Mouse (Mus musculus) adrenal gland, adult 8-10 months (tissue): ENCODE data around the gene BC049352. TPM values are rescaled to one million over a fixed set of nuclear protein-coding genes. Genes with fewer than 3 reads are reported as not detected.

Source experiments
- DNase-seq: peaks from one replicate; pipeline ENCODE4 v3.0.0; 2022
- total RNA-seq, 4 experiments: library from RNA; stranded (reverse); gene quantifications; 2 replicates each; pipeline ENCODE4 v1.2.4; 2022

BC049352 gene
- total RNA-seq, 4 experiments from 2014 or later: 0.65 to 0.68 (median 0.67) TPM; not detected in 1

DNA sequence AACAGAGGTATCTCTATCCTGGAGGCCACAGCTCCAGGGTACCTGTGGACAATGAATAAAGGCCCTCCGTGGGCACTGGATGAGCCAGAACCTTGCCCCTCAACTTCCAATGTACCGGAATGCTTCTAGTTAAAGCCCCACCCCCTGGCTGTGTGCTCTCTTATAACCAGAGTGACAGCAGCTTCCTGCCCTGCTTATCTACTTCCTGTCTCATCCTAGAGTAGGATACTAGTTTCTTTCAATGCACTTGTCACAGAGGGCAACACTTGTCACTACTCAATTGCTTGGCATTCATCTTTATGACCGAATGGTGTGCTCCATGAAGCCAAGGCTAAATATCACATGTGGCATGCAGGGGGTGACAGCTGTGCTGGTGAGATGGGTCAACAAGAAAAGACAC lies 69.5 kb downstream of the BC049352 start:
- DNase-seq: no peak

- DNase-seq: no peak
These were observed 70.2 kb downstream of the BC049352 start for GRCm38 (mm10) chr9:45251990-45252389.

- DNase-seq: no peak
These were observed 70.6 kb downstream of the BC049352 start for GRCm38 (mm10) chr9:45252395-45252794.

- DNase-seq: no peak
These were observed 72.2 kb downstream of the BC049352 start for GRCm38 (mm10) chr9:45254021-45254420.

DNA sequence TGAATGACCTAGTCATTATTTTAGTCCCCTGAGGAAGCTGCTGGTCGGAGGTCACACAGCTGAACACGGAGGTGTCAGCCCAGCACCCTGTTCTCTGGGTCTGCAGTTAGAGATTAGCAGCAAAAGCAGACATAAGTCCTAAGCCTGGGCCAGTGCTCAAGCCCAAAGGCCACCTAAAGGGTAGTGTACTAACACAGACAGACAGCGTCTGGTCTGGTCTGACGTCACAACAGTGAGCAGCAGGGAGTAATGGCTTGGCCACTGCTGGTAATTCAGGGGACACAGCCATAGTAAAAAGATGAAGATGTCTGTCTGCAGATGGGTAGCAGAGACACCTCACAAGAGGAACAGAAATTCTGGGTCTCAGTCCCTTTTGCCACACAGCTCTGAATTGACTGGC lies 72.8 kb downstream of the BC049352 start:
- no peak for DNase-seq

GRCm38 (mm10) chr9:45255431-45255830 lies 73.6 kb downstream of the BC049352 start:
- no peak for DNase-seq

GRCm38 (mm10) chr9:45255967-45256366 lies 74.2 kb downstream of the BC049352 start:
- no peak for DNase-seq

DNA sequence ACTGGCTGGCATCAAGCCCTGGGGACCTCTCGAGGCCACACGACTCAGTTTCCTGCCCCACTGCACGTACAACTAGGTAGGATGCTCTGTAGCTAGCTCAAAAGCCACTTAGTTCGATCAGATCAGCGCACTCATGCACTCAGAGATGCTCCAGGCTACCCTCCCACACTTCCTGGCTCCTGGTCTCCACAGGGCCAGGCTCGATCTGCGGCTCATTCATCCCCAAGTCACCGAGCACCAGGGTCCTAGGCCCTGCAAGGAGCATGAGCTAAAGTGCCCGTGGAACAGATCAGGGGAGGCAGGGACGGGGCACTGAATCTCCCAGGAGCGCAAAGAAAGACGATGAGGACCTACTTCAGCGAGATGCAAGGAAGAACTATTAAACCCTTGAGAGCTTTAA lies 77.3 kb downstream of the BC049352 start:
- DNase-seq: no peak

DNA sequence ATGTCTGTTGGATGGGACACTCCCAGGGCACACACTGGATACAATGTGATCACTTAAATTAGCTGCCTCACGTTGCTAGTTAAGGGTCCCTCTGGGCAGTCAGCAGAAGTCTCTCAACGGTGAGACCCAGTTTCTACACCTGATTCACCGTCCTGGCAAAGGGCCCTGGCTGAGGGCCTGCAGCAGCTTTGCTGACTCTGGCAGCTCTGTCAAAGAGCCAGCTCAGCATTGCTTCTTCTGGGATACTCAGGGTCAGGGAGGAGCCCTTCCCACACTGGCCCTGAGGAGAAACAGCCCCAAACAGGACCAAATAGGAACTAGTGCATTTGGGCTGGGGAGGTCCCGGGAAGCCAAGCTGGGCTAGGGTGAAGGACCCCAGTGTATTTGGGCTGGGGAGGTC lies 79.7 kb downstream of the BC049352 start:
- DNase-seq: peak; percentile 69

DNA sequence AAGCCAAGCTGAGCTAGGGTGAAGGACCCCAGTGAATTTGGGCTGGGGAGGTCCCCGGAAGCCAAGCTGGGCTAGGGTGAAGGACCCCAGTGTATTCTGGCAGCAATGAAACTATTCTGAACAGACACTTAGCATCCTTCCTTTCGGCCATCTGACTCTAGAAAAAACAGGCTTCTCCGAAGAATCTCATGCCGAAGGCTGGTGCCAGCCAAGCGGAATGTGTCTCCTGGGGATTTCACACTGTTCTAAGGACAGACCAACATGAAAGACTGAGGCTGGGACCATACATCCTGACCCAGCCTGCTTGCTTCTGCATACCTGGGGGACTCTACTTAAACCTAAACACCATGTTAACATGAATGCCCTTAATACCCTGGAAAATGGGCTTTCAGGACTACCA lies 80.1 kb downstream of the BC049352 start:
- no peak for DNase-seq

- no peak for DNase-seq
These were observed 85.3 kb downstream of the BC049352 start for GRCm38 (mm10) chr9:45267099-45267498.

- DNase-seq: no peak
These were observed 86.3 kb downstream of the BC049352 start for GRCm38 (mm10) chr9:45268079-45268478.

GRCm38 (mm10) chr9:45268597-45269325 lies 87.0 kb downstream of the BC049352 start, which contains the start of gene Il10ra:
Gene Il10ra, minus strand, starts transcription at chr9:45269149.
- peak; percentile 45 for DNase-seq

DNA sequence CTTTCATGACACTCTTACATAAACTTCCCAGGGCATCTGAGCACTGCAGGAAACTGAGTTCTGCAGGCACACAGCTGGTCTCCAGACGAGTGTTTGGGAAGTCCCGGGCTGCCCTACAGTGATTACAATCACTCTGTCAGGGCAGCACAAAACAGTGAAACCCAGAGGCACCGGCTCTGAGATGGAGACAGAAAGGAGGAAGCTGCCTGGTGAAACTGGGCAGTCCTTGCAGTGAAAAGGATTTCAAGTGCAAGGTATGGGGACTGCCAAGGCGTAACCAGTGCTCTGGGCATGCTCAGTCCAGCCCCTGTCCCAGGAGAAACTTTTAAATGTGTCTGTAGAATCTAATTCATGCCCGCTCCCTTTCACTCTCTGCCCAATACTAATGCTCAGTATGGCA lies 90.4 kb downstream of the BC049352 start:
- DNase-seq: no peak

GRCm38 (mm10) chr9:45274218-45274617 lies 92.4 kb downstream of the BC049352 start:
- DNase-seq: no peak

- DNase-seq: no peak
These were observed 92.8 kb downstream of the BC049352 start for GRCm38 (mm10) chr9:45274635-45275034.

- no peak for DNase-seq
These were observed 98.3 kb downstream of the BC049352 start for GRCm38 (mm10) chr9:45280059-45280458.

DNA sequence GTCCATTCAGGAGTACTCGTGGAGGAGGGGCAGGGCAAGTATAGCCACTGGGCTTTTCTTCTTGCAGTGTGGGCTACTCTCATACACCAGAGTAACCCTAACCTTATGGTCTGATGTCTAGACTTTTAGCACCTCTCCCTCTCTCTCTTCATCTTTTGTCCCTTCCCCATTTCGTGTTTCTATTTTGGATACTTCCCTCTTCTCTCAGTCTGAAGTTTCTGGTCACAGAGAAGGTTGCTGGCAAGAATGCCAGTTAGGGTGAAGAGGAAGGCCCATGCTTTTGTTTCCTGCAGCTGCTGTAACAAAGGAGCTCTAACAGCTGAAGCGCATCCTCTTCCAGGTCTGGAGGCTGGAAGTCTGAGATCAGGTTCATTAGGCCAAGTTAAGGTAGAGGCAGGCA lies 99.1 kb downstream of the BC049352 start:
- DNase-seq: no peak

DNA sequence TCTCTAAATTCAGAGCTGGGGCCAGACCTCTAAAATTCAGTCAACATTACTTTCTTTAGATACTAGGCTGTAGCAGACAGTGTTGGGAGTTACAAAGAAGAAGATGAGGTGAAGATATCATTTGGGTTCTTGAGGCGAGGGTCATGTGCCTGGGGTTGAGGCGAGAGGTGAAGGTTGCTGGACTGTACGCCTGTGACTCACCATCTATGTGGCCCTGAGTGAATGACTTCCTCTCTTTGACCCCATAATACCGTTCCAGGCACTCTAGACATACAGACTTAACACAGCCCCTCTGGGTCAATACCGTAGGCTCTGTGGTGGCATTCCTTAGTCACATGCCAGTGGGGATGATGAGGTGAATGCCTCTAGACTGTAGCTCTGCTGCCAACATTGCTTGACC lies 100.7 kb downstream of the BC049352 start:
- DNase-seq: no peak

- DNase-seq: no peak
These were observed 109.8 kb downstream of the BC049352 start for GRCm38 (mm10) chr9:45291481-45292168.

DNA sequence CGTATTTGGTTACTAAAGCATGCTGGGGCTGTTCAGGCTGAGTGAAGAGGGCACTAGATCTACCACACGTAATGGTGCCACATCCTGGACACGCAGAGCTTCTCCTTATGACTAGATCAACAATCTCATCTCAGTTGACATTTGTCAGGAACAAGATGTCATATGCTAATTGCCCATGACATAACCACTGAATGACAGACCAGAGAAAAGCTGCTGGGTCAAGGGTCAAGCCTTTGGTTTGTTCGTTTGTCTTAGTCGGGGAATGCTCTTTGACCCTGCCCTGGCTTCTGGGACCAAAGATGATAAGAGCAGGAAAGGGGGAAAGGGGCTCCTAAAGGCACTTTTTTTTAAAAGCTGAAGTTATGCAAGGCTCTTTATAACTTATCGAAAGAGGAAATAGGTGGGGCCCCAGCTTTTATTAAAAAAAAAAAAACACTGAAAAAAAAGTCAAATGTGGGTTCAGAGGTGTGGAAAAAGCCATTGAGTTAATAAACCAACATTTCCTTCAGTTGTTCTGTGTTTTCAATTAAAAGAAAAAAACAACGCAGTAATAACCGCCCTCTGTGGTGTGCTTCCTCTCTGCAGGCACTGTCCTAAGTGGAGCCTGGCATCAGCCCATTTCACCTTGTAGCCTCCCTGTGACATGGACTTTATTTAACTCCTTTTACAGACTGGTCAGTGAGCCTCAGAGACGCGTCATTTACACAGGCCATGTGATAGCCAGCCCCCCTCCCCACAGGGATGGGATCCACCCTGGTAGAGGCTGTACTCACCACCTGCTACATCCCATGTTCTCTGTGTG lies 112.6 kb downstream of the BC049352 start:
- DNase-seq: no peak

DNA sequence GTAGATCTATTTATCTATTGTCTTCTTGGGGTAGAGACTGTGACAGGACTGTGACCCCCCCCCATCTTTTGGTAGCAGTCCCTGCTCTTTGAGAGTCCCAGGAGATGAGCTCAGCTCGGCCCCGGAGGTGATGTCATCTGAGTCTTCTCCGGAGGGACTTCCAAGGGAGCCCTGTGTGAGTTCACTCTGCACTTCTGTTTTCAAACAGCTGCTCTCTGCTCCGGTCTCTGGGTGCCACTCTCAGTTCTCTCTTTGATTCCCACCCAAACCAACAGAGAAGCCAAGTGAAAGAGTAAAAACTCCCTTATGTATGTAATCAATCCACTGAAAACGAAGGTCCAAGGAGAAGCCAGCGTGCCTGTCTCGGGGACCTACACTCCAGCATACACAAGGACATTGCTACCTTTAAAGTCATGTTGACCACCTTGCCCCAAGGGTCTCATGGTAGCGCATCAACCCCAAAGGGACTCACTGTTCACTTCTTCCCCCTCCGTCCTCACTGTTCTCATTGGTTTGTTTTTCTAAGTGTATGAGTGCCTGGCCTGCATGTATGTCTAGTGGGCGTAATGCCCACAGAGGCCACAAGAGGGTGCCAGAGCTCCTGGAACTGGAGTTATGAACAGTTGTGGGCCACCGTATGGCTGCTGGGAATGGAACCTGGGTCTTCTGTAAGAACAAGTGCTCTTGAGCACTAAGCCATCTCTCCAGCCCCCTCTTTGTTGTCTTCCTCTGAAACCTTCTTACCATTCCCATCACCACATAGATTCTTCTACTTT lies 117.6 kb downstream of the BC049352 start:
- DNase-seq: no peak
